Mouse (Mus musculus) hindbrain, embryonic 10.5 days (tissue): ENCODE measurements at regions not wholly inside any gene's neighbourhood (a gene's known extent, or its start where the extent isn't known, plus 50 kb on each side); places are given as distances from the start of the nearest gene placed in this dataset.
"Not testable (repeated sequence)": the region's sequence is repeated elsewhere in the genome, so short reads cannot be mapped to it uniquely, and the experiment has no call there.

Source experiments
- DNase-seq: peaks from one replicate; pipeline ENCODE4 v3.0.0-alpha.2; 2017; ENCODE audit warnings: low spot score
- H3K27ac ChIP-seq: fragments of 300-500 bp; sonication (generic); 2 replicates; pipeline ENCODE4 v1.5.1; 2016; ENCODE audit warnings: mild to moderate bottlenecking, moderate library complexity
- H3K27me3 ChIP-seq: fragments of 300-500 bp; sonication (generic); 2 replicates; pipeline ENCODE4 v1.6.1; 2016; ENCODE audit warnings: mild to moderate bottlenecking; ENCODE audit not compliant: poor library complexity, insufficient read depth, severe bottlenecking
- H3K36me3 ChIP-seq: fragments of 300-500 bp; sonication (generic); 2 replicates; pipeline ENCODE4 v1.6.1; 2016; ENCODE audit warnings: mild to moderate bottlenecking, moderate library complexity
- H3K4me1 ChIP-seq: fragments of 300-500 bp; sonication (generic); replicated peaks from 2 replicates; pipeline ENCODE4 v1.6.1; 2016; ENCODE audit warnings: mild to moderate bottlenecking
- H3K4me3 ChIP-seq: fragments of 300-500 bp; sonication (generic); 2 replicates; pipeline ENCODE4 v1.5.1; 2016; ENCODE audit warnings: mild to moderate bottlenecking, moderate library complexity
- H3K9me3 ChIP-seq: fragments of 300-500 bp; sonication (generic); 2 replicates; pipeline ENCODE4 v1.6.1; 2016; ENCODE audit warnings: mild to moderate bottlenecking, moderate library complexity
- WGBS: fragments of 180-500 bp; shearing (Covaris S2); methylation state at CpG from one replicate; pipeline ENCODE4 v1.1.7; 2016; 5-methylcytosine and 5-hydroxymethylcytosine counted together

- 93% methylated on average over 1 of the region's 1 CpGs for WGBS
- Histone ChIP-seq H3K9me3 (no peaks in the 10 kb centered on the region), H3K4me3 (no peak overlapping the region), H3K27ac (no peak overlapping the region), H3K4me1 (peaks cover 6% of the 10 kb centered on the region; the same call in 1 of the 2 replicates), H3K27me3 (no peaks in the 10 kb centered on the region), H3K36me3 (no peaks in the 10 kb centered on the region)
- DNase-seq, result no peak
Observed at GRCm38 (mm10) chr16:42493596-42493995, 153.1 kb upstream of the Gap43 start.

DNA sequence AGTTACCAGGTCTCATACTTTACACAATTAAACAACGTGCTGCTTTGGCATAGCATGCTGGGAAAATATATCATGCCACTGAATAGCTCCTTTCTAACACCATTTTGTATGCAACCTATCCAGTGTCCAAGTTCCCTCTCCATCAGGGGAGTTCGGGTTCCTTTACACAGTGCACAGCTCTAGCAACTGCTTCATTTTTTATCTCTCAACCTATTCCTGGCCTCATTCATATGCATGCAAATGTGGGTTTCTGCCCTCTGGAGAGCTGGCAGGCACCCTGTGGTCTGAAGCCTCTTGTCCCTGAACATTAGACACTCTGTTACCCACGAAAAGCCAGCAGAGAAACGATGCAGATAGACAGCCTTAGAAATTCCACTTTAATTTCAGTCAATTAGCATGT, 148.3 kb upstream of the Gap43 start:
- Histone ChIP-seq H3K9me3 (no peaks in the 10 kb centered on the region), H3K27ac (no peak overlapping the region), H3K36me3 (no peaks in the 10 kb centered on the region), H3K4me3 (no peak overlapping the region), H3K4me1 (peaks cover 4% of the 10 kb centered on the region; the same call in 1 of the 2 replicates), H3K27me3 (no peaks in the 10 kb centered on the region)
- DNase-seq, result no peak
- WGBS, result 47% methylated on average over 4 of the region's 4 CpGs

DNA sequence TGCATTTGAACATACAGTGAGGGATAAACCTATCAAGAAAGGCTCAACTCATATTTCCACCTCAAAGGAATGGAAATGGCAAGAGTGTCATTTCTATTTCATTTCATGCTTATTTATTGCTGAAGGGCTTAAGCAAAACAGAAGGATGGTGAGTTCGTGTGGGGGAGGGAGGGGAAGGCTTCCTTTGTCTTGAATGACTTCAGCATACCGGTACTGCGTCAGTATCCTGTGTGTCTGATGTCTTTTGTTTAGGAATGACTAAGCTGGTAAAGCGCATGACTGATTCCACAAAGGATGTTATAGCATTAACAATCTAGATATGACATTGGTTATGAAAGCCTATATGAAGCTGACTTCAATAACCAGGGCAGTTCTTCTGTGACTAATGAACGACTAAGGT, 139.5 kb upstream of the Gap43 start:
- DNase-seq, result no peak
- Histone ChIP-seq H3K27ac (no peak overlapping the region), H3K36me3 (no peaks in the 10 kb centered on the region), H3K27me3 (no peaks in the 10 kb centered on the region), H3K4me3 (no peak overlapping the region), H3K9me3 (0 out of 2 replicates have a peak, but pooled peaks cover 1% of the 10 kb centered on the region), H3K4me1 (0 out of 2 replicates have a peak, but pooled peaks cover 4% of the 10 kb centered on the region)
- WGBS, result 55% methylated on average over 5 of the region's 5 CpGs

- Histone ChIP-seq H3K9me3 (no peaks in the 10 kb centered on the region), H3K27me3 (no peaks in the 10 kb centered on the region), H3K36me3 (no peaks in the 10 kb centered on the region), H3K4me3 (no peak overlapping the region), H3K4me1 (peaks cover 12% of the 10 kb centered on the region), H3K27ac (no peak overlapping the region)
- 53% methylated on average over 1 of the region's 1 CpGs for WGBS
- DNase-seq, result no peak
Observed at GRCm38 (mm10) chr16:42466976-42467375, 126.5 kb upstream of the Gap43 start.

DNA sequence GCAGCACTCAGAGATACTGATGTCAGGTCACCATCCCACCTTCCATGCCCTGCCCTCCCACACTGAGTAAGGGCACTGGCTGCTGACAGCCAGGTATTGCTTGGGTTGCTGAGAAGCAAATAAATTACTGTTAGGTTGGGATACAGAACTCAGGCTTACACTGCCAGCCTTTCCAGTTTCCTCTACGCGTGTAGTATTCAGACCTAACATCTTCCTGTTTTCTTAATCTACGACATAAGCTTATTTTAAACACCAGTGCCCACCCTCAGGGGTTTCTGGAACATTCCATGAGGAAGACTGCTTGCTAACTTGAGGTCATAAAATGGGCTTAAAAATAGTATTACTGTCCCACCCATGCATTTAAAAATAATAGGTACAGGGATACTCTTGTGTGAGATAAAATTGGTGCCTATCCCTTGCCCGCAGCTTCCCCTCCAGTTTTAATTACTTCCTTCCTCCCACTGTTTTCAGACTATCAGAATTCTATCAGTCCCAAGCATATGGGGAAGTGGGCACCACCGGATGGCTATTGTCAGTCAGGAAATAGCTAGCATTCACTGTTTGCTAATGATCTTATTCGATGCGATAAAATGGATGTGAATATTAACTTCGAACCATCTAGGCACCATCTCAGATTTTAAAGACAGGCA, 116.0 kb upstream of the Gap43 start:
- H3K27me3 ChIP-seq, result no peaks in the 10 kb centered on the region
- no peaks in the 10 kb centered on the region for H3K9me3 ChIP-seq
- no peak overlapping the region for H3K4me3 ChIP-seq
- H3K36me3 ChIP-seq, result no peaks in the 10 kb centered on the region
- no peak for DNase-seq
- H3K27ac ChIP-seq, result no peak overlapping the region
- WGBS, result 85% methylated on average over 8 of the region's 8 CpGs
- peaks cover 4% of the 10 kb centered on the region; the same call in 1 of the 2 replicates for H3K4me1 ChIP-seq

- H3K27ac ChIP-seq, result no peak overlapping the region
- peaks cover 4% of the 10 kb centered on the region; the same call in 1 of the 2 replicates for H3K4me1 ChIP-seq
- no peak for DNase-seq
- no peak overlapping the region for H3K4me3 ChIP-seq
- no peaks in the 10 kb centered on the region for H3K36me3 ChIP-seq
- peaks cover 6% of the 10 kb centered on the region; the same call in 1 of the 2 replicates for H3K9me3 ChIP-seq
- H3K27me3 ChIP-seq, result no peaks in the 10 kb centered on the region
- 80% methylated on average over 5 of the region's 5 CpGs for WGBS
Observed at GRCm38 (mm10) chr16:42453338-42453737, 112.9 kb upstream of the Gap43 start.

DNA sequence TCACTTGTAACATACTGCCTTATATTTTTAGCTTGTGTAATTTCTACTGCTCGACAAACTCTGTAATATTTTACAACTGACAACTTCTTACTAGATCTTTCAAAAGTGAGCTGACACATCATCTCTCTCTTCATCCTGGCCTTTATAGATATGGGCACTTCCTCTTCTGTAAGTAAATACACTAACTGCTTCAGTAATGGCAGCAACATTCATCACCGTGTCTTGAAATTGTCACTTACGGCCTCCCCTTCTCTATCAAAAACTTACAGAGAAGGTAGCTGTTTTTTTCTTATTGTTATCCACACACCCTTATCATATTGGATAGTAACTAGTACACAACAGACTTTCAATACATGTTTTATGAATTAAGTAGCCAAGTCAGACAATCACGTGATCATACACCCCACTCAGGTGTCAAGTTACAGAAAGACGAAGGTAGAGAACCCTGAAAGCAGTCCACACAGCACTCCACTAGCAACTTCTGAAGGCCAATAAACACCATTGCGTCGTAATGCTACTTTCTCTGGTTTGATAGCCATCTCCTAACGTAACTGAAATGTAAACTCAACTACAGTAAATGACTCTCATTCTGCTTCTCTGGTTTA, 109.5 kb upstream of the Gap43 start:
- Histone ChIP-seq H3K4me3 (no peak overlapping the region), H3K4me1 (peaks cover 12% of the 10 kb centered on the region), H3K27me3 (no peaks in the 10 kb centered on the region), H3K36me3 (no peaks in the 10 kb centered on the region), H3K9me3 (peaks cover 6% of the 10 kb centered on the region; the same call in 1 of the 2 replicates), H3K27ac (no peak overlapping the region)
- no peak for DNase-seq
- WGBS, result 90% methylated on average over 8 of the region's 8 CpGs

GRCm38 (mm10) chr16:42444863-42445423, 104.5 kb upstream of the Gap43 start:
- Histone ChIP-seq H3K36me3 (no peaks in the 10 kb centered on the region), H3K9me3 (peaks cover 6% of the 10 kb centered on the region; the same call in 1 of the 2 replicates), H3K27me3 (no peaks in the 10 kb centered on the region), H3K4me3 (peak overlapping the region; percentile 38), H3K27ac (peak overlapping the region; percentile 86), H3K4me1 (peaks cover 24% of the 10 kb centered on the region)
- 13% methylated on average over 6 of the region's 6 CpGs for WGBS
- DNase-seq, result peak; percentile 43

DNA sequence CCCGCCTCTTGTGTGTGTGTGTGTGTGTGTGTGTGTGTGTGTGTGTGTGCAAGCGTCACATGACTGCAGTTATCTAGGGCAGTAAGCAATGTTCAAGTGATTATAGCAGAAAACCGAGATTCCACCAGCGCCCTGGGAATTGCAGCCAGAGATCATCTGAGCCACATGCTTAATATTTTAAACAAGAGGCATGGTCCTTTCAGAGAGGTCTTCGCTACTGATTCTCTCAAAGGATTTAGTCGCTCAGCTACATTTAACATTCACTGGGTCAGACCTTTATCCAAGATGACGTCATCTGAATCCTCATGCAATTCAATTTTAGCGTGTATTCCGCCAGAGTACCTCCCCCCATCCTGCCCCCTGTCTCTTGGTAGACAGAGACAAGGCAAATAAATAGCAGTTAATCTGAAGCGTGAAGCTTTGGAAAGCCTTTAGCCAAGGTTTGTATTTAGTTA, 104.0 kb upstream of the Gap43 start:
- 46% methylated on average over 10 of the region's 10 CpGs for WGBS
- Histone ChIP-seq H3K36me3 (no peaks in the 10 kb centered on the region), H3K4me3 (peak overlapping the region; percentile 38), H3K27me3 (no peaks in the 10 kb centered on the region), H3K4me1 (peaks cover 24% of the 10 kb centered on the region), H3K9me3 (peaks cover 5% of the 10 kb centered on the region; the same call in 1 of the 2 replicates), H3K27ac (peak overlapping the region; percentile 86)
- peak; percentile 28 for DNase-seq

DNA sequence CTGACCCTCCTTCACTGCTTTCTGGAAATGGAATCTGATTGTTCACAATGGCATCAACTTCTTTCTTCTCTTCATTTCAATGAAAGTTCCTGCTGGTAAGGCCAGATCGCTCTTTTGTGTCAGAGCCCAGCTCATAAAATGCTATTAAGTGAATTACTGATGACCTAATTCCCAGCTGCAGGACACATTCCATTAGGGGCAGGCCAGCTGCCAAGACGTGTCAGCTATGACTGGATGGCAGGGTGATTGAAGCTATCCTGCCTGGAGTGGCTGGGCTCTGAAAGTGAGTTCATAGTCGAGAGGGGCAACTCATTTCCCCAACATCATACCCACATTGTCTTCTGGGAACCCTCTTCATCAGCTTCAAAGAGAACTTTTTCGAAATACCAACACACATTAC, 100.4 kb upstream of the Gap43 start:
- peak; percentile 17 for DNase-seq
- WGBS, result 40% methylated on average over 4 of the region's 4 CpGs
- H3K4me3 ChIP-seq, result no peak overlapping the region
- no peaks in the 10 kb centered on the region for H3K27me3 ChIP-seq
- no peak overlapping the region for H3K27ac ChIP-seq
- no peaks in the 10 kb centered on the region for H3K36me3 ChIP-seq
- no peaks in the 10 kb centered on the region for H3K9me3 ChIP-seq
- H3K4me1 ChIP-seq, result peaks cover 24% of the 10 kb centered on the region

- Histone ChIP-seq H3K9me3 (no peaks in the 10 kb centered on the region), H3K4me1 (no peaks in the 10 kb centered on the region), H3K27me3 (no peaks in the 10 kb centered on the region), H3K4me3 (no peak overlapping the region), H3K36me3 (no peaks in the 10 kb centered on the region), H3K27ac (no peak overlapping the region)
- DNase-seq, result no peak
- 96% methylated on average over 1 of the region's 1 CpGs for WGBS
Observed at GRCm38 (mm10) chr16:42431529-42431928, 91.1 kb upstream of the Gap43 start.

GRCm38 (mm10) chr16:42416673-42417072, 76.2 kb upstream of the Gap43 start:
- H3K27ac ChIP-seq, result no peak overlapping the region
- H3K27me3 ChIP-seq, result no peaks in the 10 kb centered on the region
- 82% methylated on average over 4 of the region's 4 CpGs for WGBS
- no peak for DNase-seq
- H3K36me3 ChIP-seq, result no peaks in the 10 kb centered on the region
- H3K9me3 ChIP-seq, result no peaks in the 10 kb centered on the region
- peaks cover 15% of the 10 kb centered on the region for H3K4me1 ChIP-seq
- H3K4me3 ChIP-seq, result no peak overlapping the region

GRCm38 (mm10) chr16:42412031-42412430, 71.6 kb upstream of the Gap43 start:
- H3K9me3 ChIP-seq, H3K27me3 ChIP-seq, DNase-seq, H3K4me1 ChIP-seq, H3K27ac ChIP-seq, H3K36me3 ChIP-seq, H3K4me3 ChIP-seq: not testable (repeated sequence)
